8 mouse cellular contexts compared by ENCODE assay signal in the genomic region with DNA sequence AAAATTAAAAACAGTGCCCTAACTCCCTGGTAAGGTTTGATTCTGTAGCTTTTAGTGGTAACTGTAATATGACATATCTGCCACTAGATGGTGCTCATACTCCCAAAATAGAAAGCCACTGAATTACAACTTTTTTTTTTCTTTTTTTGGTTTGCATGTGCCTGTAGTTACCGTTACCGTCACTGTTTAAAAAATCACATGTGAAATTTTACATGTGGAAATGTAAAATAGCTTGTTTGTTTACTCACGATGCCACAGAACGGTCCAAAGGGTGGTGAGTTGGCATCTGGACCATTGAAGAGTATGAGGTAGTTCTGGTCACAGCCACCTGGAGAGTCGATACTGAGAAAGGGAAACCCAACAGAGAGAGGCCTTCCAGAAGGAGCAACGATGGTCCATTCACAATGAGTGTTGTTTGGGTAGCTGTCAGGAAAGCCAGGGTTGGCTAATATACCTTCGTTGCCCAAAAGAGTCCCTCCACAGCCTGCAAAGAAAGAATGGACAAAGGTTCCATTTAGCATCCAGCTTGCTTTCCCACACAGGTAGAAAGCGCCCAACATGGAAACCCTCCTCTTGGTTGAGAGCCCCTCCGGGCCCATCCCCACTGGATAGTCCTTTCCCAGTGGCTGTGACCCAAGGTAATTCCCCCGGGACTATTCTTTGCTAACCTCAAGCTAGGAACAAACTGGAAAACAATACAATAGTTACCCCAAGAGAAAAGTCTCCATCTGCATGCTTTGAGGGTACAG. TPM values are rescaled to one million over a fixed set of nuclear protein-coding genes. Genes with fewer than 3 reads are reported as not detected.
DNase-seq lines count a peak whose midpoint lies in the region; ATAC-seq and TF ChIP-seq lines count a peak whose summit lies in the region.

No protein-coding gene starts in this region.

- in situ Hi-C loops in ES-E14 (cut with MboI; ENCODE audit: low sequenced_read_pairs in 2 of 2, unreplicated experiment in 2 of 2) = loop anchor here (25.0 kb wide), 3 partner anchors 309 to 1434 kb away; no protein-coding TSS in a partner anchor

- no peak for TF ChIP-seq POLR2A in kidney, adult 2 months (IDR thresholded peaks at IDR 0.05; ENCODE audit: low read depth, low read length)

- H3K9ac ChIP-seq in kidney, embryonic 16.5 days (replicated peaks; ENCODE audit: low read length) = no peak overlapping the region
- no peak overlapping the region for H3K9ac ChIP-seq in ES-E14 (ENCODE audit: insufficient read depth, low read depth, low read length, poor library complexity, severe bottlenecking)

- no peaks in the 10 kb centered on the region; the same call in 1 of the 2 replicates for H3K36me3 ChIP-seq in kidney, adult 2 months (ENCODE audit: control insufficient read depth, insufficient read depth, low read length)
- no peaks in the 10 kb centered on the region for H3K36me3 ChIP-seq in kidney, embryonic 16.5 days (ENCODE audit: insufficient read depth, low read length)
- no peaks in the 10 kb centered on the region for H3K36me3 ChIP-seq in ES-E14 (ENCODE audit: control insufficient read depth, insufficient read depth, low read length, poor library complexity, severe bottlenecking)
- H3K36me3 ChIP-seq in forebrain, embryonic 10.5 days (replicated peaks) = no peaks in the 10 kb centered on the region
- H3K36me3 ChIP-seq in megakaryocyte, embryonic 14.5 days (replicated peaks; ENCODE audit: low read length) = peaks cover 41% of the 10 kb centered on the region

- no peaks in the 10 kb centered on the region for H3K4me1 ChIP-seq in kidney, adult 2 months (ENCODE audit: control insufficient read depth, insufficient read depth, low read length)
- no peaks in the 10 kb centered on the region for H3K4me1 ChIP-seq in kidney, embryonic 16.5 days (ENCODE audit: insufficient read depth, low read length)
- no peaks in the 10 kb centered on the region for H3K4me1 ChIP-seq in ES-E14 (ENCODE audit: control insufficient read depth in 2 of 2, insufficient read depth in 2 of 2, low read length in 2 of 2, poor library complexity in 1 of 2)
- H3K4me1 ChIP-seq in forebrain, embryonic 10.5 days = no peaks in the 10 kb centered on the region
- peaks cover 51% of the 10 kb centered on the region for H3K4me1 ChIP-seq in megakaryocyte, embryonic 14.5 days

- H3K27me3 ChIP-seq in kidney, adult 2 months (replicated peaks; ENCODE audit: control insufficient read depth, insufficient read depth, low read length) = no peaks in the 10 kb centered on the region
- no peaks in the 10 kb centered on the region for H3K27me3 ChIP-seq in kidney, embryonic 16.5 days (ENCODE audit: insufficient read depth, low read length)
- H3K27me3 ChIP-seq in forebrain, embryonic 10.5 days (ENCODE audit: poor library complexity, severe bottlenecking) = no peaks in the 10 kb centered on the region
- peaks cover 2% of the 10 kb centered on the region for H3K27me3 ChIP-seq in megakaryocyte, embryonic 14.5 days (replicated peaks)

- no peak; the same call in 1 of the 2 replicates for ATAC-seq in kidney, embryonic 16.5 days (ENCODE audit: low FRiP score, low TSS enrichment)

- peak; percentile 23 for DNase-seq in kidney, adult 2 months
- no peak for DNase-seq in ES-E14 (ENCODE audit: low read depth, low spot score)
- DNase-seq in forebrain, embryonic 10.5 days (ENCODE audit: extremely low spot score, low spot score) = peak; percentile 19
- no peak for DNase-seq in thymus, postnatal 36 days
- DNase-seq in cerebellum, adult 8-10 months = no peak
- DNase-seq in urinary bladder, postnatal 36 days (ENCODE audit: low spot score in 2 of 2) = no peak

- no peak overlapping the region for H3K4me2 ChIP-seq in kidney, embryonic 16.5 days (replicated peaks; ENCODE audit: low read depth, low read length)

- H3K27ac ChIP-seq in kidney, adult 2 months (ENCODE audit: insufficient read depth, low read depth, low read length) = no peak overlapping the region
- H3K27ac ChIP-seq in kidney, embryonic 16.5 days (ENCODE audit: low read length) = no peak overlapping the region
- H3K27ac ChIP-seq in ES-E14 (ENCODE audit: insufficient read depth, low read depth, low read length, poor library complexity, severe bottlenecking) = no peak overlapping the region
- H3K27ac ChIP-seq in forebrain, embryonic 10.5 days = 0 out of 2 replicates have a peak overlapping the region, but pooled peaks have one; percentile 17

- TF ChIP-seq CTCF in kidney, adult 2 months (conservative IDR thresholded peaks at IDR 0.05; ENCODE audit: insufficient read depth, insufficient read length, low read depth, low read length) = peak; percentile 37

- H3K4me3 ChIP-seq in kidney, adult 2 months (ENCODE audit: insufficient read depth, low read depth, low read length) = no peak overlapping the region
- H3K4me3 ChIP-seq in kidney, embryonic 16.5 days (ENCODE audit: low read length) = no peak overlapping the region
- no peak overlapping the region for H3K4me3 ChIP-seq in ES-E14 (ENCODE audit: insufficient read depth in 1 of 2, low read depth in 1 of 2, low read length in 2 of 2, poor library complexity in 1 of 2, severe bottlenecking in 1 of 2)
- H3K4me3 ChIP-seq in forebrain, embryonic 10.5 days = no peak overlapping the region
- peak overlapping the region; percentile 33 for H3K4me3 ChIP-seq in megakaryocyte, embryonic 14.5 days (replicated peaks)

- 55% methylated on average over 10 of the region's 10 CpGs for WGBS in kidney, adult 2 months
- 55% methylated on average over 10 of the region's 10 CpGs for WGBS in kidney, embryonic 16.5 days
- WGBS in forebrain, embryonic 10.5 days = 62% methylated on average over 10 of the region's 10 CpGs

- H3K9me3 ChIP-seq in kidney, embryonic 16.5 days (ENCODE audit: low read length) = no peaks in the 10 kb centered on the region
- H3K9me3 ChIP-seq in ES-E14 (ENCODE audit: control insufficient read depth, insufficient read depth, low read depth, low read length) = no peaks in the 10 kb centered on the region
- H3K9me3 ChIP-seq in forebrain, embryonic 10.5 days = no peaks in the 10 kb centered on the region
- no peaks in the 10 kb centered on the region for H3K9me3 ChIP-seq in megakaryocyte, embryonic 14.5 days

TF ChIP-seq in ES-E14, 5 proteins besides CTCF, POLR2A, EP300 and RAD21:
- TF ChIP-seq HCFC1 (IDR thresholded peaks at IDR 0.05; ENCODE audit: borderline replicate concordance, insufficient read depth, low read length) = no peak
- TF ChIP-seq ZNF384 (IDR thresholded peaks at IDR 0.05; ENCODE audit: low read depth, low read length) = peak; percentile 95
- peak; percentile 63 for TF ChIP-seq ZC3H11A (IDR thresholded peaks at IDR 0.05; ENCODE audit: borderline replicate concordance, low read depth, low read length)
- no peak for TF ChIP-seq CHD2 (IDR thresholded peaks at IDR 0.05; ENCODE audit: low read depth, low read length)
- no peak for TF ChIP-seq MAFK (IDR thresholded peaks at IDR 0.05; ENCODE audit: insufficient read depth, low read depth, low read length)

RNA-seq across cellular contexts. Expression of a gene that starts 7.1 kb away (rescaled TPM):
- 61.1 and 63.5 TPM in 2 replicates for polyA plus RNA-seq in kidney, adult 2 months (2012; rRNA removed)
- polyA plus RNA-seq in kidney, embryonic 16.5 days (2015; fragmentation: Nextera tagmentation; extraction: Ambion mirVana) = 141 and 147 TPM in 2 replicates
- 63.4 and 65.1 TPM in 2 replicates for total RNA-seq in ES-E14 (2012; rRNA removed)
- polyA plus RNA-seq in forebrain, embryonic 10.5 days (2016; fragmentation: Nextera tagmentation; extraction: Ambion mirVana) = 62.0 and 62.4 TPM in 2 replicates
- 50.5 and 131 TPM in 2 replicates for polyA plus RNA-seq in megakaryocyte, embryonic 14.5 days (2012; ENCODE audit: insufficient read depth, low replicate concordance)

Comparison
In these comparisons a context has a peak if more than half of its experiments do, and no peak if none do; other contexts are left out.
1. DNase-seq: peak in kidney, adult 2 months (single experiment) and forebrain, embryonic 10.5 days (single experiment); none in ES-E14 (single experiment), thymus, postnatal 36 days (0 of 2), cerebellum, adult 8-10 months (single experiment) and urinary bladder, postnatal 36 days (0 of 2).